Mouse (Mus musculus) heart, adult 11 months (tissue): ENCODE results near the gene Hdhd3.

Source experiments
- DNase-seq: peaks from one replicate; pipeline ENCODE4 v3.0.0; 2022

Gene Hdhd3

GRCm38 (mm10) chr4:62503374-62503970 is at the start of gene Hdhd3:
Hdhd3 (minus strand) TSS chr4:62503467.
- DNase-seq: no peak

GRCm38 (mm10) chr4:62551966-62552365 is 48.7 kb upstream of the Hdhd3 start:
- DNase-seq: no peak

- no peak for DNase-seq
Measured at GRCm38 (mm10) chr4:62544801-62545200, 41.5 kb upstream of the Hdhd3 start.

GRCm38 (mm10) chr4:62543782-62544181 is 40.5 kb upstream of the Hdhd3 start:
- no peak for DNase-seq

- DNase-seq: no peak
Measured at GRCm38 (mm10) chr4:62541802-62542201, 38.5 kb upstream of the Hdhd3 start.

- DNase-seq: no peak
Measured at GRCm38 (mm10) chr4:62533729-62534128, 30.5 kb upstream of the Hdhd3 start.

GRCm38 (mm10) chr4:62527655-62528054 is 24.4 kb upstream of the Hdhd3 start:
- peak; percentile 77 for DNase-seq

GRCm38 (mm10) chr4:62526256-62526655 is 23.0 kb upstream of the Hdhd3 start:
- DNase-seq: peak; percentile 50

GRCm38 (mm10) chr4:62525489-62525811 is 22.2 kb upstream of the Hdhd3 start:
- DNase-seq: no peak

- DNase-seq: peak; percentile 99
Measured at GRCm38 (mm10) chr4:62524651-62525488, 21.6 kb upstream of the Hdhd3 start, which contains the start of the genes Pole3 and 4933430I17Rik. Pole3 (minus strand) TSS chr4:62525068. 4933430I17Rik (plus strand) TSS chr4:62525369.

- no peak for DNase-seq
Measured at GRCm38 (mm10) chr4:62520892-62521400, 17.7 kb upstream of the Hdhd3 start.

GRCm38 (mm10) chr4:62519849-62520233 is 16.6 kb upstream of the Hdhd3 start, which contains the start of gene Alad:
Alad (minus strand) TSS chr4:62519918.
- peak; percentile 99 for DNase-seq

- DNase-seq: no peak
Measured at GRCm38 (mm10) chr4:62519122-62519848, 16.0 kb upstream of the Hdhd3 start.

GRCm38 (mm10) chr4:62518416-62519121 is 15.3 kb upstream of the Hdhd3 start:
- DNase-seq: peak; percentile 96

GRCm38 (mm10) chr4:62517538-62518415 is 14.5 kb upstream of the Hdhd3 start:
- DNase-seq: peak; percentile 88

- DNase-seq: peak; percentile 92
Measured at GRCm38 (mm10) chr4:62517046-62517445, 13.8 kb upstream of the Hdhd3 start.

GRCm38 (mm10) chr4:62516579-62516978 is 13.3 kb upstream of the Hdhd3 start:
- DNase-seq: peak; percentile 92

- peak; percentile 99 for DNase-seq
Measured at GRCm38 (mm10) chr4:62516079-62516478, 12.8 kb upstream of the Hdhd3 start.

GRCm38 (mm10) chr4:62515490-62515889 is 12.2 kb upstream of the Hdhd3 start:
- DNase-seq: peak; percentile 94

GRCm38 (mm10) chr4:62514995-62515394 is 11.7 kb upstream of the Hdhd3 start:
- DNase-seq: no peak

- DNase-seq: peak; percentile 91
Measured at GRCm38 (mm10) chr4:62513998-62514506, 10.8 kb upstream of the Hdhd3 start.
